Mouse (Mus musculus): ENCODE data around the gene Limch1.

The Limch1 gene

GRCm38 (mm10) chr5:66746761-66747160, 1.1 kb downstream of the Limch1 start:
- no peak for DNase-seq (ENCODE audit: low read depth, low spot score)

DNA sequence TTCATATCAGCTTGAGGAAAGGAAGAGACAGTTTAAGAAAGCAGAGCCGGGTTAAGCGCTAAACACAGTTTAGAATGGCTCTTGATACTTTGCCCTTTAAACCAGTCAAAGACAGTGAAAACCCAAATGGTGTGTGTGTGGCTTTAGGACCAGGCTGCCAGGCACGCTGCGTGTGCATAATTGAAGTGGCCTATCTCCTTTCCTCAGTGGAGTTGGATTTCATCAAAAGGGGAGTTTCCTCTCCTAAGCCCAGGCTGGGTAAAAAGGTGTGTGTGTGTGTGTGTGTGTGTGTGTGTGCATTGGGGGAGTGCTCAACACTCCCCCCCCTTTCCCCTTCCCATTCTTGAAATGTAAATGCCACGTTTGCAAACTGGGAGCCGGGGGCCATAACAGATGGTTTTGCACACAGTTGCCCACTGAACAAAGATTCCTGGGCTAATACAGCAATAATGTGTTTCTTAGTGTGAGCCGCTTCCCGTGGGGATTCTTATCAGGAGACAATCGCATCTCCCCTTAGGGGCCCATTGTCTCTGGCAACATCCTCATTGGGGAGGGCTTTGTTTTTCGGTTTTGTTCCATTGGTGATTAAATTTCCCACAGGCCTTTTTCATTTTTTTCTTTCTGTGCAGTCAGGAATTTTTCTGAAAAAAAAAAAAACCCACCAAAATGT, 2.3 kb downstream of the Limch1 start:
- no peak for DNase-seq (ENCODE audit: low read depth, low spot score)

DNA sequence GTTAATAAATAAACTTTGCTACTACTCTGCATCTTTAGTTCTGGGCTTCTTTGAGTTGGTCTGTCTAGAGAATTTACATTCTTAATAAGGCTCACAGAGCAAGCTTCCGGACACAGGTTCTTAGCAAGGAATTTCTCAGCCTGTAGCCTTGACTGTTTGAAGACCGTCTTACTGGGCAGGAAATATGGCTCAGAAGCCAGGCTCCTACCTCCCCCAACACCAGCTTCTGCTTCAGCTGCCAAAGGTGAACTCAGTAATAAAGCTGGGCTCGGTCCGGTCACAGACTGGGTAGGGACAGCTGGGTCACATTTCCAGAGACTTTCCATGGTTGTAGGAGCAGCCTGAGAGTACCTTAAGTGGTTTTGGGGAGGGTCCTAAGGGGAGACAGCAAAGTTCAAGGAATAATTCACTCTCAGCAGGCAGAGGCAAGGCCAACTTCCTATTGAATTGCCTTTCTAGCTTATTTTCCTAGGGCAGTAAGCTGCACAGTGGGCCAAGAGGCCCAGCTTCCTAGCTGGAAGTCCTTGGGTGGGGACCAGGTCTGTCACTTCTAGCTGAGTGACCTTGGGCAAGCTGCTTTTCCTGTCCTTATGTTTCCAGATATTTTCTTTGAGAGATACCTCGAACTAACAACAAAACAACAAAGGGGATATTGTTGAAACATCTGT, 3.0 kb downstream of the Limch1 start:
- DNase-seq (ENCODE audit: low read depth, low spot score), result no peak

GRCm38 (mm10) chr5:66750641-66751040, 5.0 kb downstream of the Limch1 start:
- DNase-seq (ENCODE audit: low read depth, low spot score), result no peak

GRCm38 (mm10) chr5:66751332-66751980, 5.8 kb downstream of the Limch1 start:
- DNase-seq (ENCODE audit: low read depth, low spot score), result no peak

GRCm38 (mm10) chr5:66753620-66754019, 8.0 kb downstream of the Limch1 start:
- DNase-seq (ENCODE audit: low read depth, low spot score), result no peak

DNA sequence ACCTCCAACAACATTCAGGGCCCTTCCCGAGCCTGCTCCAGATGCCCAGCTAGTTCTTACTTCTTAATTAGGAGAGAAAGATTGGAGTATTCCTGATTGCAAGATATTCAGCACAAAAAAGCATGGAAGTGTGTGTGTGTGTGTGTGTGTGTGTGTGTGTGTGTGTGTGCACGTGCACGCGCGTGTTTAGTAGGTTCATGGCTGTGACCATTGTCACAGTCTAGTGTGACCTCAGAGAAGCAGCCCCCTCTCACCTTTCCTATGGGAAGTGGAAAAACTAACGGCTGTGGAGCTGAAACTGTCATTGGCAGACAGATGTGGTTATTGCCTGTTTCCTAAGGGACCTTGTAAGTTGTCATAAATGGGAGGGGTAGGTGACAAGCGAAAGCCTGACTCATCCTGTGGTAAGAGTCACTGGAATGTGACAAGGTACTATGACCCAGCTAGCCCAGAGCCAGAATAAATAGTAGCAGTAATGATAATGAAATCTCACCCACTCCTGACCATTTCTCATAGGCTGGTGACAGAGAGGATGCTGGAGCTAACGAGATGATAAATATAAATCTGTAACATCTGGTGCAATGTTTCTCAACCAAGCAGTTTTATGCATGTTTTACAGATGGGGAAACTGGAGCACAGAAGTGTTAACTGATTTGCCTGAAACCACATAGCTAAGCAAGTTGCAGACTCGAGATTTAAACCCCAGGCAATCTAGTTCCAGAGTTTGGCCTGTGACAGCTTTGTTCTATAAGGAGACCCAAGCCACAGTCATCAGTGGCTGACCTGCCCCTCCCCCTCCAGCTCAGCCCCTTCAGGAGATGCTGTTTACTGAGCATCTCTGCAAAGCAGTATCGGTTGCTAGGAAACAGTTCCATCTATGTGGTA, 11.4 kb downstream of the Limch1 start:
- no peak for DNase-seq (ENCODE audit: low read depth, low spot score)

GRCm38 (mm10) chr5:66757706-66758237, 12.1 kb downstream of the Limch1 start:
- no peak for DNase-seq (ENCODE audit: low read depth, low spot score)

DNA sequence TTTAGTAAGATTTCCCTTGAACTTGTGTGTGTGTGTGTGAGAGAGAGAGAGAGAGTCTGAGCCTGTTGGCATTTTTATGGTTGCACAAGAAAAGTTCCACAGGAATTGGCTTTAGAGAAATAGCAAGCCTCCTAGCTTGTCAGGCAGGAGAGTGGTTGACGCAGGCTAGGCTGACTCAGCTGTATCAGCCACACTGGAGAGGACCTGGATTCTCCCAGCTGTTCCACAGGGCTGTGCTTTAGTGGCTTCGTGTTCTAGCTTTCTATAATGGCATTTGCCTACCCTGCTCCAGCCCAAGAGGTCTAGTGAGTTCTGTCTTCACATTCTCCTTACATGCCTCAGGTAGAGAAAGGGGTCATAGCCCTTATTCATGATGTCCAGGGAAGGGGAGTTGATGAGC, 13.7 kb downstream of the Limch1 start:
- no peak for DNase-seq (ENCODE audit: low read depth, low spot score)

DNA sequence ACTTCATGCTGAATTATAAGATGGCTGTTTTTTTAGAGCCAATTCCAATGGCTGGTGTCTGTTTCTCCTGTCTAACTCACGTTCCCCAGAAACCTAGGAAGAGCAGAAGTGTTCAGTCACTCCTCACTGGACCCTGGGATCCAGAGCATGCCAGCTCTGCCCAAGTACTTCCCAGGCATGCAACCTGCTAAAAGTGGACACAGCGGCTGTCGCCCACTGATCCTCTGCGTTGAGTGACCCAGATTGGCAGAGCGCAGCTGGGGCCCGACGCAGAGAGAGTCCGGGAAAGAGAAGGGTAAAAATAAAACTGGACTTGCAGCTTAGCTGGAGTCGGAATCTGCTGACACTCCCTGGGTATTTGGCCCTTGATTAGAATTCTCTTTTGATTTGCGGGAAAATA, 15.1 kb downstream of the Limch1 start:
- DNase-seq (ENCODE audit: low read depth, low spot score), result no peak

DNA sequence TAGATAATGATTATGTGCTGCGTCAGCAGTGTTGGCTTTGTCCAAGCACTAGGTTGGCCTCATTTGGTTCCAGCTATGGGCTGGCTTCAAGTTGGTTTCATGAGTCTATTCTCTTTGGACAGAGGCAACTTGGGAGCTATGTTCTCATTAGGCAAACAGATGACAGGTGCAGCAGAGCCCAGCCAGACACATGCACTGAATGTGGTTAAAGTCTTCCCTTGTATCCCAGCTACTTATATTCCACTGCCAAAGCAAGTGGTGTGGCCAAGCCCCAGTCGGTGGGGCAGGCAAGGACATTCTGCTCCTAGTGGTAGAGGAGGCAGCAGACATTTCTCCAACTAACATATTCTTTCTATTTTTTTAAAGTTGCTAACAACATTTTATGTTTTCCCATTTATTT, 16.4 kb downstream of the Limch1 start:
- DNase-seq (ENCODE audit: low read depth, low spot score), result no peak

DNA sequence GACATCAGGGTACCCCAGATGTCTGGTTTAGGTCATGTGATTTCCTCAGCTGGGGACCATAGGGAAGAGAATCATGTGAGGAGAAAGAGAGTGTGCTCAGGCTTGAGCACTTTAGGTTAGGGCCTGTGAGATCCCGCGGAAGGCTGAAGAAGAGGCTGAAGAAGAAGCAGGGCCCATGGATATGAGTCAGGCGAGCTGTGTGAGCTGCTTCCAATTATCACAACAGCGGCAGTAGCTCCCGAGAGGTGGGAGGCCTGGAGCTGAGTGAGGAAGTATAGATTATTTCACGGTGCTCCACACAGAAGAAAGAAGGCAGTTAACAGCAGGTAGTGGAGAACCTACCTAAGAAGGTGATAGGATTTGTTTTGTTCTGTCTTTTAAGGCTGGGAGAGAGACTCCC, 18.5 kb downstream of the Limch1 start:
- no peak for DNase-seq (ENCODE audit: low read depth, low spot score)

- DNase-seq (ENCODE audit: low read depth, low spot score), result no peak
Measured at GRCm38 (mm10) chr5:66765911-66766310, 20.3 kb downstream of the Limch1 start.

DNA sequence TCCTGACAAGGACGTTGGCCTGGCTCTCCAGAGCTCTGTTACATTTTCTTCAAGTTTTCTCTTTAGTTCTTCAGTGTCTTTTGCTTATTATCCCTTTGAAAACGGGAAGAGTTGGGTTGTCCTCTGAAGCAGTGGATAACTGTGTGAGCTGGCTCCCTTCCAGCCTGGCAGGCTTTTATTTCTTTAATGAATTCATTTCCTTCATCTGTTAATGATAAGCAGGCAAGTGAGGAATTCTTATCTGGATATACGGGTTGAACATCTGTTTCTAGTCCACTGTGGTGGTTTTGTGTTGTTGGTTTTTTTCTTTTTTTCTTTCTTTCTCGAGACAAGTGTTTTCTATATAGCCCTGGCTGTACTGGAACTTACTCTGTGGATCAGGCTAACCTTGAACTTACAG, 22.4 kb downstream of the Limch1 start:
- DNase-seq (ENCODE audit: low read depth, low spot score), result no peak

DNA sequence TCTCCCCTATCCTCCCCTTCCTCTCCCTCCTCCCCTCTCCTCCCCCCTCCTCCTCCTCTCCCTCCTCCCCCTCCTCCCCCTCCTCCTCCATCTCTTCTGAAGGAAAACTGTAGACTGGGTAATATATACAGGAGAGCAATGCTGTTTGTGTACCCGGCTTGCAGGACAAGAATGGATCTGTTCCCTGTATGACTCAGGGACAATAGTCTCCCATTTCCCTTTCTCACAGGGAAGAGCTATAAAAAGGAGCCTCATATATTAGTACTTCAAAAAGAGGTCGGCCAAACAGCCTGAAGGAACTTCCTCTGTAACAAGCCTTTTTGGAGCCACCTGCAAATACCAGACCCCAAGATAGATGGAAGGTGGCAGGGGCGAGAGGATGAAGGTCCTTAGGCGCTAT, 23.4 kb downstream of the Limch1 start:
- no peak for DNase-seq (ENCODE audit: low read depth, low spot score)

DNA sequence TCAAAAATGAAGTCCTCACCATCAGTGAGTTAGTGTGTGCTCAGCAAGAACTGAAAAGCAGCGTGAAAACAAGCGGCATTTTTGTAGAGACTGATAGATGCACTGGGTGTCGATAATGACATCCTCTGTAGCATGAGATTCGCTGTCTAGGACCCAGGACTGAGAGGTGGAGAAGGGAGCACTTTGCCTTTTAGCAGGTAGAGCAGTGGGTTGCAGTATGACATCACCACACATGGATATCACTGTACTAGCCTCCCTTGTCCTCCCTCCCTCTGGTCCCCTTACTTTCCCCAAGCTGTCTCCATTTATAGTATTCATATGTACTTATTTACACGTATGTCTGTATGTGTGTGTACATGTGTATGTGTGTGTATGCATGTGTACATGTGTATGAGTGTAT, 23.9 kb downstream of the Limch1 start:
- no peak for DNase-seq (ENCODE audit: low read depth, low spot score)

DNA sequence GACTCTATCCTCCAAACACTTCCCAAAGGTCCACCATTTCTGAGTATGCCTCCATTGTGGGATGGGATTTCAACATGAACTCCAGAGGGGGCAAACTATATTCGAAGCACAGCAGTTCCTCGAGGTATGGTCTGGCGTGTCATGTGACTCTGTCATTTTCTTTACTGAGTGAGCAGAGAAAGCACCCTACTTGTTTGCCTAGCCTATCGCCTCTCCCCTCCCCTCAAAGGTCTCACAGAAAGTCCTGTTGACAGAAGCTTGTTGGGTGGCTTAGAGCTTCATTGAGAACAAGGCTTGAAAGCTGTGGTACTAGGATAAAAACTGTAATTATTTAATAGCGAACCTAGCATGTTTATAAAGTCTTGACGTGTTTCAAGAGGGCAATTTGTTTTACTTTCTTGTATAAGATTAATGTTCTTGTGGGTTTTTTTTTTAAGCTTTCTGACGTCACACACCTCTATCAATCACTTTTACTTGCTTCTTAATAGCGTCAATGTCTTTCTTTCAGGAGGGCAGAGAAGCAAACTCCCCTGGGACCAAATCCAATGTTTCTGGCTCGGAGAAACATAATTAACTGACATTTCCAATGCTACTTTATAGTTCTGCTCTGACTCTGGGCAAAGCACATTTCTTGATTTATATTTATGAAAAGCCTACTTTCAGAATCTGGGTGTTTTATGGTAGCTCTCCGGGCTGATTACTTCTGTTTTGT, 32.5 kb downstream of the Limch1 start:
- peak; percentile 54 for DNase-seq (ENCODE audit: low read depth, low spot score)

DNA sequence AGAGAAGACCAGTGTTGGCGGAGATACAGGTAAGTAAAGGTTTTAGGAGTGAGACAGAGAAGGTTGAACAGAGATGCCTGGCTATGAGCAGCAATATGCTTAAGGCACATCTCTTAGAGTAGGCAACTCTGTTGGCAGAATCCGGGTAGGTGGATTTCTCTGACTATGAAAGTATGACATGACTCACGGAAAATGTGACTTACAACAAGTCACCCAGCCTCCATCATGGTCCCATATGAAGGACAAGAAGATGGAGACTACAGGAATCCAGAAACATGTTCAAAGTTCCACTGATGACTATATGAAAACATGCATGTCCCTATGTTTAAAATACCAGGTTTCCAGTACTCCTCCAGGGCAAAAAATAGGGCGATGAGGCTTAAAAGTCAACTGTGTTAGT, 34.7 kb downstream of the Limch1 start:
- no peak for DNase-seq (ENCODE audit: low read depth, low spot score)

GRCm38 (mm10) chr5:66781507-66781906, 35.9 kb downstream of the Limch1 start:
- no peak for DNase-seq (ENCODE audit: low read depth, low spot score)

DNA sequence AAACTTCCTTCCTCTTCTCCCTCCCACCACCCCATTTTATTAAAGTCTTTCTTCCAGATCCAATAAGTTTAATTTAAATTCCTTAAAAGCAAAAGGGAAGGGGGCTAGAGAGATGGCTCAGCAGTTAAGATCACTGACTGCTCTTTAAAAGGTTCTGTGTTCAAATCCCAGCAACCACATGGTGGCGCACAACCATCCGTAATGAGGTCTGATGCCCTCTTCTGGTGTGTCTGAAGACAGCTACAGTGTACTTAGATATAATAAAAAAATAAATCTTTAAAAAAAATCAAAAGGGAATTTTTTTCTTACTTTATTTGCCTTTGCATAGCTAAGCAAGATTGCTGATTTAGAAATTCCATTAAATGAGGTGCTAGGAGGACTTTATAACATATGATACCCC, 37.2 kb downstream of the Limch1 start:
- DNase-seq (ENCODE audit: low read depth, low spot score), result no peak

Measured in mesoderm, embryonic 11.5 days (tissue).